Mouse (Mus musculus) liver, embryonic 12.5 days (tissue): ENCODE measurements around the gene Nrxn1. TPM values are rescaled to one million over a fixed set of nuclear protein-coding genes. Genes with fewer than 3 reads are reported as not detected.
"Not testable (repeated sequence)": the region's sequence is repeated elsewhere in the genome, so short reads cannot be mapped to it uniquely, and the experiment has no call there.

ENCODE experiments used
- ATAC-seq: fragments of 200-750 bp; cut with Nextera tagmentation; 2 replicates; pipeline ENCODE4 v1.8.0; 2017; ENCODE audit warnings: moderate number of reproducible peaks, mild to moderate bottlenecking, moderate library complexity
- H3K27ac ChIP-seq: fragments of 300-500 bp; sonication (generic); 2 replicates; pipeline ENCODE4 v1.5.1; 2016; ENCODE audit warnings: mild to moderate bottlenecking
- H3K27me3 ChIP-seq: fragments of 300-500 bp; sonication (generic); replicated peaks from 2 replicates; pipeline ENCODE4 v1.6.1; 2016; ENCODE audit warnings: mild to moderate bottlenecking, moderate library complexity
- H3K36me3 ChIP-seq: fragments of 300-500 bp; sonication (generic); 2 replicates; pipeline ENCODE4 v1.6.1; 2016; ENCODE audit warnings: mild to moderate bottlenecking, moderate library complexity
- H3K4me1 ChIP-seq: fragments of 300-500 bp; sonication (generic); 2 replicates; pipeline ENCODE4 v1.6.1; 2016
- H3K4me2 ChIP-seq: fragments of 300-500 bp; sonication (generic); 2 replicates; pipeline ENCODE4 v1.6.1; 2016; ENCODE audit warnings: mild to moderate bottlenecking, moderate library complexity
- H3K4me3 ChIP-seq: fragments of 300-500 bp; sonication (generic); 2 replicates; pipeline ENCODE4 v1.5.1; 2016; ENCODE audit warnings: mild to moderate bottlenecking, moderate library complexity
- H3K9ac ChIP-seq: fragments of 300-500 bp; sonication (generic); 2 replicates; pipeline ENCODE4 v1.6.1; 2016; ENCODE audit warnings: mild to moderate bottlenecking, moderate library complexity
- H3K9me3 ChIP-seq: fragments of 300-500 bp; sonication (generic); replicated peaks from 2 replicates; pipeline ENCODE4 v1.6.1; 2016; ENCODE audit warnings: mild to moderate bottlenecking, moderate library complexity
- WGBS: fragments of 180-500 bp; shearing (Covaris S2); methylation state at CpG from one replicate; pipeline ENCODE4 v1.1.7; 2016; ENCODE audit not compliant: insufficient replicate concordance; 5-methylcytosine and 5-hydroxymethylcytosine counted together
- polyA plus RNA-seq: library from polyadenylated mRNA; unstranded; fragments of >200 nt; fragmentation: Nextera tagmentation; extraction: Ambion mirVana; gene quantifications from 2 replicates; pipeline ENCODE4 v1.2.1, GENCODE M21; 2016

The Nrxn1 gene
- polyA plus RNA-seq, 1 experiment from 2014 or later, result 0.39 TPM

- no peak overlapping the region for H3K4me3 ChIP-seq
- ATAC-seq, result no peak
- no peak overlapping the region for H3K4me2 ChIP-seq
- WGBS, result 56% methylated on average over 3 of the region's 3 CpGs
- no peak overlapping the region for H3K27ac ChIP-seq
- no peaks in the 10 kb centered on the region for H3K9me3 ChIP-seq
- no peak overlapping the region for H3K9ac ChIP-seq
- H3K36me3 ChIP-seq, result no peaks in the 10 kb centered on the region
- H3K4me1 ChIP-seq, result no peaks in the 10 kb centered on the region
- H3K27me3 ChIP-seq, result no peaks in the 10 kb centered on the region
Measured at GRCm38 (mm10) chr17:90583196-90583595, 509.7 kb downstream of the Nrxn1 start.

- 60% methylated on average over 2 of the region's 2 CpGs for WGBS
- H3K4me1 ChIP-seq, result no peaks in the 10 kb centered on the region
- no peak for ATAC-seq
Measured at GRCm38 (mm10) chr17:90569877-90570276, 523.0 kb downstream of the Nrxn1 start.

GRCm38 (mm10) chr17:90565186-90565585 is 527.7 kb downstream of the Nrxn1 start:
- Histone ChIP-seq H3K36me3 (no peaks in the 10 kb centered on the region), H3K9me3 (no peaks in the 10 kb centered on the region), H3K4me3 (no peak overlapping the region), H3K27ac (no peak overlapping the region), H3K4me2 (no peak overlapping the region), H3K4me1 (no peaks in the 10 kb centered on the region), H3K9ac (no peak overlapping the region), H3K27me3 (no peaks in the 10 kb centered on the region)
- ATAC-seq, result no peak
- WGBS, result 76% methylated on average over 2 of the region's 2 CpGs

More at GRCm38 (mm10) chr17:90569877-90570276, 523.0 kb downstream of the Nrxn1 start:
- no peak overlapping the region for H3K4me3 ChIP-seq
- H3K27me3 ChIP-seq, result no peaks in the 10 kb centered on the region
- H3K9me3 ChIP-seq, result no peaks in the 10 kb centered on the region
- no peak overlapping the region for H3K9ac ChIP-seq
- H3K27ac ChIP-seq, result no peak overlapping the region
- H3K36me3 ChIP-seq, result no peaks in the 10 kb centered on the region
- no peak overlapping the region for H3K4me2 ChIP-seq

GRCm38 (mm10) chr17:90556376-90556775 is 536.5 kb downstream of the Nrxn1 start:
- no peak overlapping the region for H3K4me3 ChIP-seq
- no peaks in the 10 kb centered on the region for H3K4me1 ChIP-seq
- no peak overlapping the region for H3K4me2 ChIP-seq
- no peaks in the 10 kb centered on the region for H3K9me3 ChIP-seq
- no peak for ATAC-seq
- no peak overlapping the region for H3K27ac ChIP-seq
- H3K27me3 ChIP-seq, result no peaks in the 10 kb centered on the region
- H3K9ac ChIP-seq, result no peak overlapping the region
- no peaks in the 10 kb centered on the region for H3K36me3 ChIP-seq

- Histone ChIP-seq H3K27me3 (no peaks in the 10 kb centered on the region), H3K9ac (no peak overlapping the region), H3K4me1 (no peaks in the 10 kb centered on the region), H3K9me3 (no peaks in the 10 kb centered on the region), H3K36me3 (no peaks in the 10 kb centered on the region), H3K4me3 (no peak overlapping the region), H3K4me2 (no peak overlapping the region), H3K27ac (no peak overlapping the region)
- WGBS, result 78% methylated on average over 4 of the region's 4 CpGs
- ATAC-seq, result no peak
Measured at GRCm38 (mm10) chr17:90550415-90550814, 542.5 kb downstream of the Nrxn1 start.

- H3K4me2 ChIP-seq, result no peak overlapping the region
- H3K4me1 ChIP-seq, result no peaks in the 10 kb centered on the region
- H3K4me3 ChIP-seq, result no peak overlapping the region
- no peak for ATAC-seq
- no peak overlapping the region for H3K27ac ChIP-seq
- H3K9ac ChIP-seq, result no peak overlapping the region
- no peaks in the 10 kb centered on the region for H3K27me3 ChIP-seq
- no peaks in the 10 kb centered on the region for H3K9me3 ChIP-seq
- no peaks in the 10 kb centered on the region for H3K36me3 ChIP-seq
- WGBS, result 74% methylated on average over 4 of the region's 4 CpGs
Measured at GRCm38 (mm10) chr17:90546806-90547205, 546.1 kb downstream of the Nrxn1 start.

GRCm38 (mm10) chr17:90544639-90545259 is 548.1 kb downstream of the Nrxn1 start:
- no peak overlapping the region for H3K4me2 ChIP-seq
- H3K4me3 ChIP-seq, result no peak overlapping the region
- no peaks in the 10 kb centered on the region for H3K27me3 ChIP-seq
- H3K4me1 ChIP-seq, result no peaks in the 10 kb centered on the region
- no peak overlapping the region for H3K9ac ChIP-seq
- H3K27ac ChIP-seq, result no peak overlapping the region
- no peak for ATAC-seq
- 62% methylated on average over 8 of the region's 8 CpGs for WGBS
- no peaks in the 10 kb centered on the region for H3K36me3 ChIP-seq
- no peaks in the 10 kb centered on the region for H3K9me3 ChIP-seq

GRCm38 (mm10) chr17:90543986-90544638 is 548.8 kb downstream of the Nrxn1 start:
- Histone ChIP-seq H3K4me3 (no peak overlapping the region), H3K27me3 (no peaks in the 10 kb centered on the region), H3K27ac (no peak overlapping the region), H3K9ac (no peak overlapping the region), H3K36me3 (no peaks in the 10 kb centered on the region), H3K4me2 (no peak overlapping the region), H3K4me1 (no peaks in the 10 kb centered on the region), H3K9me3 (no peaks in the 10 kb centered on the region)
- WGBS, result 18% methylated on average over 4 of the region's 4 CpGs
- no peak for ATAC-seq

- Histone ChIP-seq H3K4me3 (no peak overlapping the region), H3K4me2 (no peak overlapping the region), H3K27me3 (no peaks in the 10 kb centered on the region), H3K9me3 (no peaks in the 10 kb centered on the region), H3K9ac (no peak overlapping the region), H3K27ac (no peak overlapping the region), H3K36me3 (no peaks in the 10 kb centered on the region), H3K4me1 (no peaks in the 10 kb centered on the region)
- no peak for ATAC-seq
- WGBS, result 93% methylated on average over 2 of the region's 2 CpGs
Measured at GRCm38 (mm10) chr17:90531443-90531842, 561.4 kb downstream of the Nrxn1 start.

GRCm38 (mm10) chr17:90506026-90506425 is 586.8 kb downstream of the Nrxn1 start:
- Histone ChIP-seq H3K36me3 (no peaks in the 10 kb centered on the region), H3K27ac (no peak overlapping the region), H3K9me3 (no peaks in the 10 kb centered on the region), H3K4me2 (no peak overlapping the region), H3K4me3 (no peak overlapping the region), H3K9ac (no peak overlapping the region), H3K4me1 (no peaks in the 10 kb centered on the region), H3K27me3 (no peaks in the 10 kb centered on the region)
- WGBS, result 45% methylated on average over 2 of the region's 2 CpGs
- no peak for ATAC-seq

- not testable (repeated sequence) for H3K9me3 ChIP-seq, H3K36me3 ChIP-seq, H3K4me1 ChIP-seq, H3K27ac ChIP-seq, H3K9ac ChIP-seq, ATAC-seq, H3K4me3 ChIP-seq, H3K27me3 ChIP-seq, H3K4me2 ChIP-seq
- WGBS, result 66% methylated on average over 7 of the region's 7 CpGs
Measured at GRCm38 (mm10) chr17:90503999-90504398, 588.9 kb downstream of the Nrxn1 start.

- H3K4me2 ChIP-seq, result no peak overlapping the region
- H3K9ac ChIP-seq, result no peak overlapping the region
- H3K27me3 ChIP-seq, result no peaks in the 10 kb centered on the region
- WGBS, result 47% methylated on average over 6 of the region's 6 CpGs
- H3K4me1 ChIP-seq, result no peaks in the 10 kb centered on the region
- no peaks in the 10 kb centered on the region for H3K36me3 ChIP-seq
- H3K4me3 ChIP-seq, result no peak overlapping the region
- no peaks in the 10 kb centered on the region for H3K9me3 ChIP-seq
- no peak for ATAC-seq
- H3K27ac ChIP-seq, result no peak overlapping the region
Measured at GRCm38 (mm10) chr17:90501023-90501675, 591.7 kb downstream of the Nrxn1 start.
